Mouse (Mus musculus) kidney, embryonic 16.5 days (tissue): ENCODE measurements around the gene Vill. TPM values are rescaled to one million over a fixed set of nuclear protein-coding genes. Genes with fewer than 3 reads are reported as not detected.
A peak's percentile ranks its signal among the peaks of the same experiment; 100 is the strongest.

Source experiments
- ATAC-seq: fragments of 200-750 bp; cut with Nextera tagmentation; 2 replicates; pipeline ENCODE4 v1.8.0; 2017; ENCODE audit warnings: moderate TSS enrichment; ENCODE audit not compliant: low FRiP score, low TSS enrichment
- H3K27ac ChIP-seq: fragments of 300-500 bp; sonication (generic); 2 replicates; pipeline ENCODE4 v1.5.1; 2014; ENCODE audit warnings: low read length
- H3K27me3 ChIP-seq: fragments of 300-500 bp; sonication (generic); 2 replicates; pipeline ENCODE4 v1.6.1; 2014; ENCODE audit warnings: low read length, control low read depth, mixed read lengths; ENCODE audit not compliant: insufficient read depth
- H3K36me3 ChIP-seq: fragments of 300-500 bp; sonication (generic); 2 replicates; pipeline ENCODE4 v1.6.1; 2014; ENCODE audit warnings: low read length, control low read depth, mixed read lengths; ENCODE audit not compliant: insufficient read depth
- H3K4me1 ChIP-seq: fragments of 300-500 bp; sonication (generic); 2 replicates; pipeline ENCODE4 v1.6.1; 2014; ENCODE audit warnings: low read length, control low read depth, mixed read lengths; ENCODE audit not compliant: insufficient read depth
- H3K4me2 ChIP-seq: fragments of 300-500 bp; sonication (generic); replicated peaks from 2 replicates; pipeline ENCODE4 v1.6.1; 2014; ENCODE audit warnings: low read depth, low read length
- H3K4me3 ChIP-seq: fragments of 300-500 bp; sonication (generic); 2 replicates; pipeline ENCODE4 v1.5.1; 2014; ENCODE audit warnings: mild to moderate bottlenecking, low read length
- H3K9ac ChIP-seq: fragments of 300-500 bp; sonication (generic); replicated peaks from 2 replicates; pipeline ENCODE4 v1.6.1; 2014; ENCODE audit warnings: low read length
- H3K9me3 ChIP-seq: fragments of 300-500 bp; sonication (generic); 2 replicates; pipeline ENCODE4 v1.6.1; 2016; ENCODE audit warnings: low read length, control low read depth
- WGBS: fragments of 180-500 bp; shearing (Covaris S2); extraction: QIAGEN DNeasy Blood & Tissue Kit; methylation state at CpG from one replicate; pipeline ENCODE4 v1.1.7; 2014; 5-methylcytosine and 5-hydroxymethylcytosine counted together
- polyA plus RNA-seq: library from polyadenylated mRNA; unstranded; fragments of >200 nt; fragmentation: Nextera tagmentation; extraction: Ambion mirVana; gene quantifications from 2 replicates; pipeline ENCODE4 v1.2.1, GENCODE M21; 2015

Gene Vill
- polyA plus RNA-seq, 1 experiment from 2014 or later, result 56.3 TPM

DNA sequence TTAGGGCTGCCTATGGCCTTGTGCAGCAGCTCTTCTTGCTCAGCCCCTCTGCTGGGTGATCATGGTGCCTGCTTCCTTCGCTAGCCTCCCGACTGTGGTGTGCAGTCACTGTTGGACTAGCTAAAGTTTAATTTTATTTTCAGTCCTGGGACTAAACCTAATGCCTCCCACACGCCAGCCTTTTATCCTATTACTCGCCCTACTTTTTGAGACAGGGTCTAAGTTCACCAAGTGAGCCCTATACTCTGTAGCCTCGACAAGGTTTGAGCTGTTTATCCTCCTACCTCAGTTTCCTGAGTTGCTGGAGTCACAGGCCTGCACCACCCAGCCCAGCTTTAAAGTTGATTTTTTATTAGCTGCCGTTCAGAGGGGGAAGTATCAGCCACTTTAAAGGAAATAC is 27.3 kb upstream of the Vill start:
- no peaks in the 10 kb centered on the region for H3K9me3 ChIP-seq
- ATAC-seq, result peak; percentile 54
- H3K4me3 ChIP-seq, result no peak overlapping the region
- H3K36me3 ChIP-seq, result peaks cover 14% of the 10 kb centered on the region; the same call in 1 of the 2 replicates
- H3K9ac ChIP-seq, result peak overlapping the region; percentile 37
- peaks cover 50% of the 10 kb centered on the region for H3K4me1 ChIP-seq
- no peak overlapping the region; the same call in 1 of the 2 replicates for H3K4me2 ChIP-seq
- peak overlapping the region; percentile 96 for H3K27ac ChIP-seq
- H3K27me3 ChIP-seq, result no peaks in the 10 kb centered on the region
- 17% methylated on average over 6 of the region's 6 CpGs for WGBS

GRCm38 (mm10) chr9:119025832-119026331 is 26.7 kb upstream of the Vill start:
- ATAC-seq, result peak; percentile 83
- H3K36me3 ChIP-seq, result peaks cover 14% of the 10 kb centered on the region; the same call in 1 of the 2 replicates
- no peak overlapping the region for H3K4me2 ChIP-seq
- no peaks in the 10 kb centered on the region for H3K27me3 ChIP-seq
- H3K4me1 ChIP-seq, result peaks cover 47% of the 10 kb centered on the region
- no peaks in the 10 kb centered on the region for H3K9me3 ChIP-seq
- H3K9ac ChIP-seq, result no peak overlapping the region
- H3K4me3 ChIP-seq, result no peak overlapping the region
- 37% methylated on average over 7 of the region's 7 CpGs for WGBS
- H3K27ac ChIP-seq, result peak overlapping the region; percentile 96

DNA sequence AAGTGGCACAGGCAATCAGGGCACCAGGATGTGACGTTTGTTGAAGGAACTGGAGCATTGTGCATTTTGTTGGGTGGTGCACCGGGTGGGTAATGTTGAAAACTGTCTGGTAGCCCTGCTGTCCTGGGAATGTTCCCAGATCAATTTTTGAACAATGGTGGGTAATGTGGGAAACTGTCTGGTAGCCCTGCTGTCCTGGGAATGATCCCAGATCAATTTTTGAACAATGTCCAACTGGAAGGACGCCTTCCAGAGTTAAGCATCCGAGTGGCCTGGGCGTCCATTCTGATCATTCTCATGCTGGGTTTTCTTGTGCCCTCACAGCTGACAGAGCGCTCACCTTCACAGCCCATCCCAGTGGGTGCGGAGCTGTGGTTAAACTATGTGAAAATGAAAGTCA is 25.2 kb upstream of the Vill start:
- no peaks in the 10 kb centered on the region for H3K27me3 ChIP-seq
- H3K27ac ChIP-seq, result no peak overlapping the region
- H3K9ac ChIP-seq, result no peak overlapping the region
- H3K9me3 ChIP-seq, result no peaks in the 10 kb centered on the region
- peaks cover 42% of the 10 kb centered on the region for H3K4me1 ChIP-seq
- peaks cover 20% of the 10 kb centered on the region for H3K36me3 ChIP-seq
- 95% methylated on average over 7 of the region's 7 CpGs for WGBS
- H3K4me2 ChIP-seq, result no peak overlapping the region
- no peak for ATAC-seq
- H3K4me3 ChIP-seq, result no peak overlapping the region

DNA sequence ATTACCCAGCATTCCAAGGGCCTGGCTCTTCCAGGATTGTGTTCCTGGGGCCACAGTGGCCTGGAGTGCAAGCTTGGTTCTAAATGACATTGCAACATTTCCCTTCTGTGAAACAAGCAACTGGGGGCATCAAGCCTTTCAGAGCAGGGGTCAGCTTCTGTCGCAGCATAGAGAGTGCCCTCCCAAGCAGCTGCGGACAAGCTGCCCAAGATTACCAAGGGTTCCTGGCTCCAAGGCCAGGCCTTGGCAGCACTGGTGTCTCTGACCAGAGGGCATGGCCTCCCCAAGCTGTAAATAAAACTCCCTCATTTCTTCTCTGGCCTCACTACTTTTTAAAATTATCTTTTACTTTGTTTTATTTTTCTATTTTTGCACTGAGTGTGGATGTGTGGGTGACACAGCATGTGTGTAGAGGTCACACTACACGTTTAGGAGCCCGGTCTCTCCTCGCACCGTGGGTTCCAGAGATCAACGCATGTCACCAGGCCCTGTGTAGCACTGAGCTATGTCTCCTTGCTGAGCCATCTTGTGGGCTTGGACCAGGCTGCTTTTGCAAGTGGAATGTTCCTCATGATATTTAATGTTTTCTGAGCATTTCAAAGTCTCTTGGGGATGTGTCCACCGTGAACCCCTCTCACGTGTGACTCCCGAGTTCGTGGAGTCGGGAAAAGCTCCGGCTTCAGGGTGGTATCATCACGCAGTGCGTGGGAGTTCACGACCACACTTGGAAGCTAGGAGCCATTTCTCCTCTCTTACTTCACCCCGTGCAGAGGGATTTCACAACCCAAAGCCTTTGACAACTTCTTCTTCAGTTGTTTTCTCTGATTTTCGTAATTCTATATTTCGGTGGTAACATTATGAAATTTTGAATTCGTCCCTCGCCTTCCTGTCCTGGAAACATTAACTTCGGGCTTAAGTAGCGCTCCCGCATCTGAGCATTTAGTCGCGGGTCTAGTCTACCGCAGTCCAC is 24.1 kb upstream of the Vill start:
- peaks cover 24% of the 10 kb centered on the region for H3K36me3 ChIP-seq
- no peak overlapping the region for H3K27ac ChIP-seq
- no peak overlapping the region for H3K4me2 ChIP-seq
- H3K27me3 ChIP-seq, result no peaks in the 10 kb centered on the region
- no peak overlapping the region for H3K4me3 ChIP-seq
- WGBS, result 88% methylated on average over 27 of the region's 27 CpGs
- peaks cover 48% of the 10 kb centered on the region for H3K4me1 ChIP-seq
- no peak for ATAC-seq
- H3K9me3 ChIP-seq, result no peaks in the 10 kb centered on the region
- H3K9ac ChIP-seq, result no peak overlapping the region

- Histone ChIP-seq H3K4me1 (peaks cover 41% of the 10 kb centered on the region), H3K27ac (no peak overlapping the region), H3K4me2 (no peak overlapping the region), H3K9ac (no peak overlapping the region), H3K36me3 (peaks cover 27% of the 10 kb centered on the region), H3K27me3 (no peaks in the 10 kb centered on the region), H3K4me3 (no peak overlapping the region), H3K9me3 (no peaks in the 10 kb centered on the region)
- 55% methylated on average over 7 of the region's 7 CpGs for WGBS
- ATAC-seq, result no peak
These were observed 23.0 kb upstream of the Vill start for GRCm38 (mm10) chr9:119029568-119029967.

- no peak overlapping the region for H3K4me3 ChIP-seq
- H3K9ac ChIP-seq, result no peak overlapping the region
- H3K9me3 ChIP-seq, result no peaks in the 10 kb centered on the region
- ATAC-seq, result no peak
- no peaks in the 10 kb centered on the region for H3K27me3 ChIP-seq
- H3K4me2 ChIP-seq, result no peak overlapping the region
- H3K36me3 ChIP-seq, result peaks cover 37% of the 10 kb centered on the region
- 77% methylated on average over 4 of the region's 4 CpGs for WGBS
- H3K4me1 ChIP-seq, result peaks cover 31% of the 10 kb centered on the region
- no peak overlapping the region for H3K27ac ChIP-seq
These were observed 21.5 kb upstream of the Vill start for GRCm38 (mm10) chr9:119031038-119031437.

- H3K4me2 ChIP-seq, result no peak overlapping the region
- no peaks in the 10 kb centered on the region for H3K9me3 ChIP-seq
- H3K4me3 ChIP-seq, result no peak overlapping the region
- peaks cover 29% of the 10 kb centered on the region for H3K4me1 ChIP-seq
- ATAC-seq, result no peak
- WGBS, result 76% methylated on average over 14 of the region's 14 CpGs
- H3K9ac ChIP-seq, result no peak overlapping the region
- H3K27ac ChIP-seq, result peak overlapping the region; percentile 25; the same call in 1 of the 2 replicates
- peaks cover 42% of the 10 kb centered on the region for H3K36me3 ChIP-seq
- no peaks in the 10 kb centered on the region for H3K27me3 ChIP-seq
These were observed 20.8 kb upstream of the Vill start for GRCm38 (mm10) chr9:119031772-119032171.

GRCm38 (mm10) chr9:119032538-119032937 is 20.0 kb upstream of the Vill start:
- WGBS, result 67% methylated on average over 9 of the region's 9 CpGs

DNA sequence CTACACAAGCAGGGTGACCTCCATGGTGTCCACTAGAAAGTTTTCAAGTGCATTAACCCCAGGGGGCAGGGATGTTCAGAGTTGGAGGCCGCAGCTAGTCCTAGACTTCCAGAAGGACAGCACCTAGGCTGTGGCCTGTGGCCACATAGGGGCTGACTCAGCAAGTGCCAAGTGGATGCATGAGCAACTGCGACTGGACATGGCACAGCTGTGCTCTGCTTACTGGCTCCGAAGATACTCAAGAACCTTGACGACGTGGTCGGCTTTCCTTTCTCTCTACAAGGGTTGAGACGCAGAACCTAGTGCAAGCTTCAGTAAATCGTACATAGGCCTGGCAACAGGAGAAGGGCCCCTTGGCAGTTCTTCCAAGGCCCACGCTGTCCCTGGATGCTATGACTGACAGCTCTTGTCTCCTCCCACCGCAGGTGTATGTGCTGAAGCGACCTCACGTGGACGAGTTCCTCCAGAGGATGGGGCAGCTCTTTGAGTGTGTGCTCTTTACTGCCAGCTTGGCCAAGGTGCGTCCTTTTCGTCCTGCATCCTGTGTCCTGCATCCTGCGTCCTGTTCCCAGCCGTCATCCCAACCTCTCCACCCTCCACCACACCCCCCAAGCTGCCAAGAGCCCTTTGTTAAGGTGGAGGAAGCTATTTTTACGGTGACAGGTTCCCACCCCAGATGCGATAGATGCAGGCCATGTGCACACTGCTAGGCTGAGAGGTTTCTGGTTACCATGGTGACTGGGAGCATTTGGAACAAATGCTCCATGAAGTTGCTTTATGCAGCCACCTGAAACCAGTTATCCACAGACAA is 19.3 kb upstream of the Vill start:
- 54% methylated on average over 19 of the region's 19 CpGs for WGBS
- Histone ChIP-seq H3K4me3 (no peak overlapping the region), H3K4me2 (no peak overlapping the region), H3K4me1 (peaks cover 33% of the 10 kb centered on the region), H3K27ac (peak overlapping the region; percentile 25; the same call in 1 of the 2 replicates), H3K27me3 (no peaks in the 10 kb centered on the region), H3K9ac (no peak overlapping the region; the same call in 1 of the 2 replicates), H3K36me3 (peaks cover 46% of the 10 kb centered on the region), H3K9me3 (no peaks in the 10 kb centered on the region)
- peak; percentile 44; the same call in 1 of the 2 replicates for ATAC-seq

More at GRCm38 (mm10) chr9:119032538-119032937, 20.0 kb upstream of the Vill start:
- Histone ChIP-seq H3K4me2 (no peak overlapping the region), H3K27ac (peak overlapping the region; percentile 25; the same call in 1 of the 2 replicates), H3K36me3 (peaks cover 47% of the 10 kb centered on the region), H3K4me3 (no peak overlapping the region), H3K27me3 (no peaks in the 10 kb centered on the region), H3K4me1 (peaks cover 33% of the 10 kb centered on the region), H3K9me3 (no peaks in the 10 kb centered on the region), H3K9ac (no peak overlapping the region; the same call in 1 of the 2 replicates)
- no peak for ATAC-seq
